Mouse (Mus musculus): ENCODE results near the gene C2cd2l. TPM values are rescaled to one million over a fixed set of nuclear protein-coding genes. Genes with fewer than 3 reads are reported as not detected.

Gene C2cd2l
- polyA plus RNA-seq, 1 experiment from 2014 or later: 11.4 TPM

GRCm38 (mm10) chr9:44287401-44288075 lies 32.5 kb downstream of the C2cd2l start:
- 4% methylated on average over 37 of the region's 47 CpGs for WGBS (ENCODE audit: insufficient replicate concordance)
- H3K27me3 ChIP-seq (ENCODE audit: insufficient read depth, low read length): peaks cover 17% of the 10 kb centered on the region; the same call in 1 of the 2 replicates
- peak overlapping the region; percentile 85 for H3K27ac ChIP-seq (ENCODE audit: low read depth)
- H3K4me1 ChIP-seq (ENCODE audit: insufficient read depth): peaks cover 12% of the 10 kb centered on the region
- DNase-seq (peak; percentile 59), ATAC-seq (peak; percentile 44)
- H3K4me2 ChIP-seq (ENCODE audit: low read depth, low read length): peak overlapping the region; percentile 77
- peak overlapping the region; percentile 70 for H3K4me3 ChIP-seq (ENCODE audit: low read depth, low read length)
- H3K36me3 ChIP-seq (replicated peaks; ENCODE audit: insufficient read depth, low read length): peaks cover 17% of the 10 kb centered on the region
- TF ChIP-seq EP300 (IDR thresholded peaks at IDR 0.05; ENCODE audit: low read depth) (no peak), CTCF (IDR thresholded peaks at IDR 0.05; ENCODE audit: low read depth) (no peak)
- no peaks in the 10 kb centered on the region for H3K9me3 ChIP-seq (ENCODE audit: low read length)
- peak overlapping the region; percentile 76 for H3K9ac ChIP-seq (replicated peaks)

GRCm38 (mm10) chr9:44287003-44287400 lies 33.1 kb downstream of the C2cd2l start:
- H3K4me3 ChIP-seq (ENCODE audit: low read depth, low read length): peak overlapping the region; percentile 70
- H3K36me3 ChIP-seq (replicated peaks; ENCODE audit: insufficient read depth, low read length): peaks cover 13% of the 10 kb centered on the region
- H3K4me2 ChIP-seq (ENCODE audit: low read depth, low read length): peak overlapping the region; percentile 77
- no peaks in the 10 kb centered on the region for H3K9me3 ChIP-seq (ENCODE audit: low read length)
- peak; percentile 36 for DNase-seq
- H3K9ac ChIP-seq (replicated peaks): peak overlapping the region; percentile 76
- peak overlapping the region; percentile 85 for H3K27ac ChIP-seq (ENCODE audit: low read depth)
- WGBS (ENCODE audit: insufficient replicate concordance): 9% methylated on average over 11 of the region's 11 CpGs
- TF ChIP-seq CTCF (IDR thresholded peaks at IDR 0.05; ENCODE audit: low read depth): no peak
- TF ChIP-seq EP300 (IDR thresholded peaks at IDR 0.05; ENCODE audit: low read depth): no peak
- peaks cover 12% of the 10 kb centered on the region for H3K4me1 ChIP-seq (ENCODE audit: insufficient read depth)
- peaks cover 17% of the 10 kb centered on the region; the same call in 1 of the 2 replicates for H3K27me3 ChIP-seq (ENCODE audit: insufficient read depth, low read length)
- no peak for ATAC-seq

- Histone ChIP-seq H3K36me3 (replicated peaks; ENCODE audit: insufficient read depth, low read length) (peaks cover 9% of the 10 kb centered on the region), H3K4me3 (ENCODE audit: low read depth, low read length) (peak overlapping the region; percentile 70), H3K27me3 (ENCODE audit: insufficient read depth, low read length) (peaks cover 17% of the 10 kb centered on the region; the same call in 1 of the 2 replicates), H3K4me1 (ENCODE audit: insufficient read depth) (peaks cover 12% of the 10 kb centered on the region), H3K9me3 (ENCODE audit: low read length) (no peaks in the 10 kb centered on the region), H3K4me2 (ENCODE audit: low read depth, low read length) (peak overlapping the region; percentile 77), H3K9ac (replicated peaks) (peak overlapping the region; percentile 76), H3K27ac (ENCODE audit: low read depth) (peak overlapping the region; percentile 85; the same call in 1 of the 2 replicates)
- 6% methylated on average over 6 of the region's 6 CpGs for WGBS (ENCODE audit: insufficient replicate concordance)
- TF ChIP-seq CTCF (IDR thresholded peaks at IDR 0.05; ENCODE audit: low read depth) (no peak), EP300 (IDR thresholded peaks at IDR 0.05; ENCODE audit: low read depth) (no peak)
- no peak for ATAC-seq
- DNase-seq: peak; percentile 55
These were observed 33.7 kb downstream of the C2cd2l start for GRCm38 (mm10) chr9:44286256-44286850.

- no peak for TF ChIP-seq CTCF (IDR thresholded peaks at IDR 0.05; ENCODE audit: low read depth)
- Histone ChIP-seq H3K27ac (ENCODE audit: low read depth) (no peak overlapping the region), H3K36me3 (replicated peaks; ENCODE audit: insufficient read depth, low read length) (peaks cover 6% of the 10 kb centered on the region; the same call in 1 of the 2 replicates)
These were observed 36.9 kb downstream of the C2cd2l start for GRCm38 (mm10) chr9:44283183-44283582.

GRCm38 (mm10) chr9:44269973-44270372 lies 50.1 kb downstream of the C2cd2l start:
- H3K27ac ChIP-seq (ENCODE audit: low read depth): no peak overlapping the region
- TF ChIP-seq CTCF (IDR thresholded peaks at IDR 0.05; ENCODE audit: low read depth) (no peak), EP300 (IDR thresholded peaks at IDR 0.05; ENCODE audit: low read depth) (no peak)
- no peaks in the 10 kb centered on the region for H3K27me3 ChIP-seq (ENCODE audit: insufficient read depth, low read length)
- no peak overlapping the region for H3K4me2 ChIP-seq (ENCODE audit: low read depth, low read length)
- DNase-seq (no peak), ATAC-seq (no peak)
- peaks cover 14% of the 10 kb centered on the region for H3K4me1 ChIP-seq (ENCODE audit: insufficient read depth)
- H3K4me3 ChIP-seq (ENCODE audit: low read depth, low read length): no peak overlapping the region
- H3K9ac ChIP-seq (replicated peaks): no peak overlapping the region
- 83% methylated on average over 4 of the region's 4 CpGs for WGBS (ENCODE audit: insufficient replicate concordance)
- 0 out of 2 replicates have a peak, but pooled peaks cover 4% of the 10 kb centered on the region for H3K36me3 ChIP-seq (replicated peaks; ENCODE audit: insufficient read depth, low read length)
- H3K9me3 ChIP-seq (ENCODE audit: low read length): no peaks in the 10 kb centered on the region

More at GRCm38 (mm10) chr9:44283183-44283582, 36.9 kb downstream of the C2cd2l start:
- H3K4me2 ChIP-seq (ENCODE audit: low read depth, low read length): no peak overlapping the region
- DNase-seq (no peak), ATAC-seq (no peak)
- H3K4me3 ChIP-seq (ENCODE audit: low read depth, low read length): no peak overlapping the region
- H3K27me3 ChIP-seq (ENCODE audit: insufficient read depth, low read length): peaks cover 10% of the 10 kb centered on the region; the same call in 1 of the 2 replicates
- 69% methylated on average over 5 of the region's 5 CpGs for WGBS (ENCODE audit: insufficient replicate concordance)
- H3K9me3 ChIP-seq (ENCODE audit: low read length): no peaks in the 10 kb centered on the region
- peaks cover under 1% of the 10 kb centered on the region for H3K4me1 ChIP-seq (ENCODE audit: insufficient read depth)
- H3K9ac ChIP-seq (replicated peaks): no peak overlapping the region

- Histone ChIP-seq H3K27ac (ENCODE audit: low read depth) (peak overlapping the region; percentile 93), H3K27me3 (ENCODE audit: insufficient read depth, low read length) (no peaks in the 10 kb centered on the region), H3K36me3 (replicated peaks; ENCODE audit: insufficient read depth, low read length) (0 out of 2 replicates have a peak, but pooled peaks cover 5% of the 10 kb centered on the region), H3K9ac (replicated peaks) (no peak overlapping the region), H3K4me3 (ENCODE audit: low read depth, low read length) (no peak overlapping the region), H3K4me1 (ENCODE audit: insufficient read depth) (peaks cover 14% of the 10 kb centered on the region), H3K4me2 (ENCODE audit: low read depth, low read length) (no peak overlapping the region), H3K9me3 (ENCODE audit: low read length) (no peaks in the 10 kb centered on the region)
- ATAC-seq (no peak), DNase-seq (peak; percentile 54)
- peak; percentile 75 for TF ChIP-seq CTCF (IDR thresholded peaks at IDR 0.05; ENCODE audit: low read depth)
- no peak for TF ChIP-seq EP300 (IDR thresholded peaks at IDR 0.05; ENCODE audit: low read depth)
- 77% methylated on average over 3 of the region's 3 CpGs for WGBS (ENCODE audit: insufficient replicate concordance)
These were observed 51.0 kb downstream of the C2cd2l start for GRCm38 (mm10) chr9:44269077-44269476.
